Mouse (Mus musculus) spleen, adult 18-20 months (tissue): ENCODE measurements around the gene Rbm26.

Experiments
- DNase-seq, 2 experiments: peaks; one replicate each; pipeline ENCODE4 v3.0.0; 2022; ENCODE audit warnings: mixed read lengths in 2 of 2

Rbm26 gene

DNA sequence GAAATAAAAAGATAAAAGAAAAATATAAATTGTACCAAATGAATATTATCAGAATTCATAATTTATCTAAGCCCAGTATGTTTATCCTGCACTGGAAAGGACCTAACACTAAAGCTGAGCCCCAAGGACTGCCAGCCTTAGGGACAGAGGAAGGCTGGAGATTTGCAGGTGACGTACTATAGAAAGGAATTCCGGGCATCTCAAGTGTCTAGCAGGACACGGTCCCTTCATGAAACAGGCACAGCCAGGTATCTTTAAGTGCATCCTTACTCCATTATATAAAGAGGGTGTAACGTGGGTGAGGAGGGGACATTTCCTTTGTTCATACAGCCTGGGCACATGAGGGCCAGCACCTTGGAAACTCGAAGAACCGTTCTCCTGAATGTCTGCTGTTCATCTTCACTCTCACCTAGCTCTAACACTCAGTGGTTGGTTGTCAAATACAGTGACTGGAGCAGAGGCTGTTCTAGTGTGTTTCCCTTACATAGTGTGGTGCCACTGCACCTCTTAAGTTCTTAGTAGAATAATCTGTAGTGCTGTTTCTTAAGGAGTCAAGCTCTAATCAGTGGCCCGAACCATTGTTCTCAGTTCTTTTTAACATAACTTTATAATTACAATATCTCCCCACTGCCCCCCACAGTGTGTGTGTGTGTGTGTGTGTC lies 91.7 kb downstream of the Rbm26 start:
- no peak for DNase-seq

DNA sequence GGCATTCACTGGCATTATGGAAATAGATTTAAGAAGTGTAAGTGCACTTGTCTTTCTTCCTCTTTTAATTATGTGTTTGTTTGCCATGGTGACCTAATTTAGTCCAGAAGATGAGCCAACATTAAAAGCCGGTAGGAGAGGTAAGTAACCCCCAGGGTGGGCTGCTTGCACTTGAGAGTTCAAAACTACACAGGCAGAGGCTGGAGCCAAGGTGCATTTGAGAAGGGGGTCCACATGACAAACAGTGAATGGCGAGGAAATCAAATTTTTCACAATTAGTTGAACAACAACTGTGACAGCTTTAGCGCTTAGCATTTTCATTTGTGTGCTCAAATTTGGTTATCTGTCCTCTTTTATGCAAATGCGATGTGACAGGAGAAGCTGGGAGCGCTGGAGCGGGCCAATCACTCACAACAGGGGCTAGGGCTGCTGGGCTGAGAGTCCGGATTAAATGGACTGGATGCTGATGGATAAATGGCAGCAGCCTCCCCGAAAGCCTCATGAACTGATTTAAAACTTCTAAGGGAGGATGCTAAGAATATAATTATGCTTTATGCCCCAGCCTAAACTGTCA lies 92.3 kb downstream of the Rbm26 start:
- no peak for DNase-seq

DNA sequence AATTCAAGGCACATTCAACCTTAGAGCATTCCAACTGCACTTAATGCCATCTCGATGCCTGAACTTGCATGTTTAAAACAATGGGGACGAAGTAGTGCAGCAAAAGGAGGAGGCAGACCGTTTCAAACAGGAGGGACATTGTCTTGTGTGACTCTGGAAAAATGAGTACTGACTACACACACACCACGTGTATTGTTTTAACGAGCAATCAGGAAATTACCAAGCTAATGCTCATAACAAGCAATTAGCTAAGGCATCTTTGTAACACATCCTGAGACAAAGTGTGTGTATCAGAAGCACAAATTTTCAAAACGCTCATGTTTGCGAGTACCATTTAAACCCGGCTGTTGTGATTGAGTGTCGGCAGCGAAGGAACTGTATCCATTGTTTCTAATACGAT lies 93.0 kb downstream of the Rbm26 start:
- no peak for DNase-seq

DNA sequence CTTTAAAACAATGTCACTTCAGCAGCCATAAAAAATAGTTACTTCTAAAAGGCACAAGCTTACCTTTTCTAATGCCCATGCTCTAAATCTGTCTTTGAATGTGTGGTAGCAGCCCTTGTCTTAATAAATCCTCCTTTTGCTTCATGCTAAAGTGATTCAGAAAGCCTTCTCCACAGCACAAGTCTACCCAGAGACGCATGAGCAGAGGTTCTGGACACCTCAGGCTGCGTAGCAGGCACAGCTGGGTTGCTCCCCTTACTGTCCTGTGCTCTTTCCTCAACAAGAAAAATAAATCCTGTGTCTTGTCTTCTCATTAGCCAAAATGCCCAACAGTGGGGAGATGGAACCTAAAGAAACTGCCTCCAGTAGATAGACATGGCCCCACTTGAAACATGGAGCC lies 102.4 kb downstream of the Rbm26 start:
- DNase-seq, result no peak

DNA sequence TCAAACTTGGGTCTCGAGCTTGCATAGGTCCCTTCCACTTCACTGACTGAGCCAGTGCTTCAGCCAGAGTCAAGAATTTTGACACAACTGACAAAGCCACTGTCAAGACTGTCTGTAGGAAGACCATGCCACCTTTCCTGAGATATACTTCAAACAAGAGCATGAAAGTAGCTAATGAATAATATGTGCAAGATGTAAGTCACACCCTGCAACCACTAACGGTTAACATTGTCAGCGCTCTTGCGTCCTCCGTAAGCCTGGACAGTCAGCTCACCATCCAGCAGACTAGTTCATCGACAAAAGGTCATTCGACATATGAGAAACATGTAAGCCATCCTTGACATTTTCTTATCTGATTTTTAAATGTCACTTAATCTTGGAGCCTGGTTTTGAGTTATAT lies 102.8 kb downstream of the Rbm26 start:
- DNase-seq, result no peak

DNA sequence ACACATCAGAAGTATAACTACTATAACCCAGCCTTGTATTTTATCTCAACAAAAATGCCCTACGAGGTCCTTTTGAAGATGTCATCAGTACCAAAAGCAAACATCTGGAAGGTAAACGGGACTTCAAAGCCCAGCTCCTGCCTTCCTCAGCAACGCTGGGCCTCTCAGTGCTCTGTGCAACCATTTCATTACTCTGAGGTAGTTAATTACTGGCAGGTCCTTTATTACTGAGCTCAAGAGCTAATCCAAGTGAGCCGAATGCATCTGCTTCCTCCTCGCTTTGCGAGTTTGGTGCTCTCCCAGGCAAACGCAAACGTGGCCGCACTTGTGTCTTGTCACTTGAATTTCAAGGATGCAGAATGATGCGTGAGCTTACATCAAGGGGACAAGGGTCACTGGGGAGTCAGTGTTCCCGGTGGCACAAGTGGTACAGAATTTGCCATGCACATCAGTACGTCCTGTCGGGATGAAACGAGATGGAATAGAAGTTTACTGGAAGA lies 106.1 kb downstream of the Rbm26 start:
- DNase-seq, result no peak

DNA sequence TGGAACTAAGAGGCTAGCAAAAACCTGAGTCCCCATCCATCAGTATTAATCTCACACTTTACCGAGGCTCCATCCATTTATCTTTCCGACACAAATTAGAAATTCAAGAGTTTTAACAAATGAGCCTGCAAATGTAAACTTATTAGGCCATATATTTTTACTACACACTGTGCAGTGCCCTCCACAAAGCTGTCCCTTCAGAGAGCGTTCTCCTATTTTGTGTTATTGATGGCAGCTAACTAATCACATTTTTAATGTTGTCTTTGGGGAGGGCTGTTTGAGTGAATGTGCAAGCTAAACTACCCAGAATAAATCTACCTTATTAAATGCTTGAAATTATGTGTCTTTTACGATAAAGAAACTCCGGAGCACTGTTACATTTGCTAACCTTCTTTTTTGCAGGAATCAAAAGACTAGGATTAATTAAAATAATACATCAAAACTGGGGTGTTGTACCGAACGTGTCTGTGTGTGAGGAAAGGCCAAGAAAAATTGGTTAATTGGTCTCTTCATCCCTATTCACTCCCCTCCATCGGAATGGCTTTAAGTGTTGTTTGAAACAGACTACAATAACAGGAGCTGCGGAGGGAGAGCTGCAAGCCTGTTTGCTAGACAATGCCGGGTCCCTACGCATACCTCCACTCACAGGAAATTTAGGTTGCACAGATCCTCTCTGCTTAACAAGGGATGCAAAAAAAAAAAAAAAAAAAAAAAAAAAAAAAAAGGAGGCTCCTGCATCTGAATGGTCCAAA lies 106.7 kb downstream of the Rbm26 start:
- DNase-seq, result no peak

DNA sequence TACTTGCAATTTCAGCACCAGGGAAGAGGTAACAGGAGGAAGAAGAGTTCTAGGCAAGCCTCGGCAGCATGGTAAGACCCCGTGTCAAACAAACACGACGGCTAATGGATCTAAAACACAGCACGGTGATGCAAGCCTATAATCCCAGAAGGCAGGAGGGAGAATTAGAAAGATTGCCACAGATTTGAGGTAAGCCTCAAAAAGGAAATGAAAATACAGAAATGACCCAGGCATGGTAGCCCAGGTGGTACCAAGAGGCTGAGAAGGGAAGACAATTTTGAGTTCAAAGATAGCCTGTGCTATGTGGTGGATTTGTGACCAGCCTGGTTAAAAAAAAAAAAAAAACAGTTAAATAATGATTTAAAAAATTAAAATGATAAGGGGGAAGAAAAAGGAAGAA lies 109.1 kb downstream of the Rbm26 start:
- no peak for DNase-seq

DNA sequence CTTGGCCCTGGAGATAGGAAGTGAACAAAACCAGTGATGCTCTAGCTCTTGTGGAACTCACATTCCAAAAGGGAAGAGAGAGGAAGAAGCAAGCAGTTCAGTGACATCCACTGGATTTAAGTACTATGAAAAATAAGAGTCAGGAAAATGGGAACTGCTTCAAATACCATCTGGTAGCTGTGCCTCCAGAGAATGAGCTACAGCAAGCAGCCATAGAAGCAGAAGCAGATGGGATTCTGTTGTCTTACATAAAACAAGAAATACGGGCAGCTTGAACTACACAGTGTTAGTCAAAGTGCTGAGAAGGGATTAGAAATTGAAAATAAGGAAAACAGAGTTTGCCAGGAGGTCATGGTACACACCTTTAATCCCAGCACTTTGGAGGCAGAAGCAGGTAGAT lies 112.9 kb downstream of the Rbm26 start:
- no peak for DNase-seq

DNA sequence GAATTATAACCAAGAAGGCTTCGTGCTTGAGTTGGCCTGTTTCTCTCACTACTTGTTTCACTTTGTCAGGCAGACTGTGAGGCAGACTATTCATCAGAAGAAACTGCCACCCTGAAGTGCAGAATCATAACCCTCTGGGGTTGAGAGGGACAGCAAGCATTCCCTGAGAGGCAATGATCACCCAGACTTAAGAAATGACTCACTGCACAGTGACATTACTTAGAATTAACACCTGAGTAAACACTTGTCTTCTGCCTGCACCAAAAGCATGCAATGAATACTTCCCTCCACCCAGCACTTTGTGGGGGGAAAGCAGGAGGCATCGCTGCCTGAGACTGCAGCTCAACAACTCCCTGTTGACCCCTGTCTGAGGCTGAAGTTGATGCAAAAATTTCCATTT lies 115.9 kb downstream of the Rbm26 start:
- no peak for DNase-seq

DNA sequence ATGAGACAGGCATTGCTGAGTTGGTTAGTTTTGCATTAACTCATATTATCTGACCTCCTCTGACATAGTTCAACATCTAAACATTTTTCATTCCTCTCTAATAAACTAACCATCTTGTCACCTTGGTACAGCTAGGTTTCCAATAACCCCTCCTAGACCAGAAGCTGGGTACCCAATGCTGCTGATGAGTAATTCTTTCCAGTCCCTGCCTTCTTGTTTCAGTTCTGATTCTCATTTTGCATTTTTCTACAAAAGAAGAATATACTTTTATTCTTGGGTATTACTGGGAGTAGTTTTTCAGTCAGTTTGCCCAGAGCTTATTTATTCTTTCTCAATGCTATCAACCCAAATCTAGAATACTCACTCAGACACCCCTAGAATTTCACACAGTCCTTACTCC lies 119.2 kb downstream of the Rbm26 start:
- DNase-seq, result no peak
